Mouse (Mus musculus) kidney, embryonic 16.5 days (tissue): ENCODE measurements around the gene Fbxo5. TPM values are rescaled to one million over a fixed set of nuclear protein-coding genes. Genes with fewer than 3 reads are reported as not detected.

Experiments
- ATAC-seq: fragments of 200-750 bp; cut with Nextera tagmentation; 2 replicates; pipeline ENCODE4 v1.8.0; 2017; ENCODE audit warnings: moderate TSS enrichment; ENCODE audit not compliant: low FRiP score, low TSS enrichment
- H3K27ac ChIP-seq: fragments of 300-500 bp; sonication (generic); 2 replicates; pipeline ENCODE4 v1.5.1; 2014; ENCODE audit warnings: low read length
- H3K27me3 ChIP-seq: fragments of 300-500 bp; sonication (generic); 2 replicates; pipeline ENCODE4 v1.6.1; 2014; ENCODE audit warnings: low read length, control low read depth, mixed read lengths; ENCODE audit not compliant: insufficient read depth
- H3K36me3 ChIP-seq: fragments of 300-500 bp; sonication (generic); 2 replicates; pipeline ENCODE4 v1.6.1; 2014; ENCODE audit warnings: low read length, control low read depth, mixed read lengths; ENCODE audit not compliant: insufficient read depth
- H3K4me1 ChIP-seq: fragments of 300-500 bp; sonication (generic); 2 replicates; pipeline ENCODE4 v1.6.1; 2014; ENCODE audit warnings: low read length, control low read depth, mixed read lengths; ENCODE audit not compliant: insufficient read depth
- H3K4me2 ChIP-seq: fragments of 300-500 bp; sonication (generic); replicated peaks from 2 replicates; pipeline ENCODE4 v1.6.1; 2014; ENCODE audit warnings: low read depth, low read length
- H3K4me3 ChIP-seq: fragments of 300-500 bp; sonication (generic); 2 replicates; pipeline ENCODE4 v1.5.1; 2014; ENCODE audit warnings: mild to moderate bottlenecking, low read length
- H3K9ac ChIP-seq: fragments of 300-500 bp; sonication (generic); replicated peaks from 2 replicates; pipeline ENCODE4 v1.6.1; 2014; ENCODE audit warnings: low read length
- H3K9me3 ChIP-seq: fragments of 300-500 bp; sonication (generic); 2 replicates; pipeline ENCODE4 v1.6.1; 2016; ENCODE audit warnings: low read length, control low read depth
- WGBS: fragments of 180-500 bp; shearing (Covaris S2); extraction: QIAGEN DNeasy Blood & Tissue Kit; methylation state at CpG from one replicate; pipeline ENCODE4 v1.1.7; 2014; 5-methylcytosine and 5-hydroxymethylcytosine counted together
- polyA plus RNA-seq: library from polyadenylated mRNA; unstranded; fragments of >200 nt; fragmentation: Nextera tagmentation; extraction: Ambion mirVana; gene quantifications from 2 replicates; pipeline ENCODE4 v1.2.1, GENCODE M21; 2015

Gene Fbxo5
- 73.7 and 79.4 TPM in 2 replicates for polyA plus RNA-seq

- H3K4me3 ChIP-seq: peak within 1 kb of the TSS; percentile 86
- H3K4me1 ChIP-seq: peaks cover 31% of the 10 kb centered on the region
- peak; percentile 95 for ATAC-seq
- H3K9ac ChIP-seq: peak within 1 kb of the TSS; percentile 79
- under 1% methylated on average over 42 of the region's 42 CpGs for WGBS
- peak within 1 kb of the TSS; percentile 88 for H3K27ac ChIP-seq
- H3K4me2 ChIP-seq: peak within 1 kb of the TSS; percentile 82
- no peaks in the 10 kb centered on the region for H3K27me3 ChIP-seq
- H3K36me3 ChIP-seq: peaks cover 20% of the 10 kb centered on the region
- H3K9me3 ChIP-seq: no peaks in the 10 kb centered on the region
Measured at GRCm38 (mm10) chr10:5805243-5805730, at the start of gene Fbxo5. Gene Fbxo5 (minus strand): TSS chr10:5805600.

- no peak for ATAC-seq
- no peak overlapping the region for H3K4me2 ChIP-seq
- no peak overlapping the region for H3K27ac ChIP-seq
- no peaks in the 10 kb centered on the region for H3K4me1 ChIP-seq
- 82% methylated on average over 8 of the region's 8 CpGs for WGBS
- no peaks in the 10 kb centered on the region for H3K9me3 ChIP-seq
- H3K36me3 ChIP-seq: no peaks in the 10 kb centered on the region
- H3K9ac ChIP-seq: no peak overlapping the region
- no peak overlapping the region for H3K4me3 ChIP-seq
- H3K27me3 ChIP-seq: no peaks in the 10 kb centered on the region
Measured at GRCm38 (mm10) chr10:5853290-5853868, 48.0 kb upstream of the Fbxo5 start.

- H3K9ac ChIP-seq: no peak overlapping the region
- no peaks in the 10 kb centered on the region for H3K4me1 ChIP-seq
- H3K27ac ChIP-seq: no peak overlapping the region
- no peaks in the 10 kb centered on the region for H3K27me3 ChIP-seq
- H3K4me2 ChIP-seq: no peak overlapping the region
- no peaks in the 10 kb centered on the region for H3K36me3 ChIP-seq
- no peaks in the 10 kb centered on the region for H3K9me3 ChIP-seq
- H3K4me3 ChIP-seq: no peak overlapping the region
- no peak for ATAC-seq
- WGBS: 30% methylated on average over 2 of the region's 2 CpGs
Measured at GRCm38 (mm10) chr10:5846939-5847338, 41.5 kb upstream of the Fbxo5 start.

GRCm38 (mm10) chr10:5841369-5841768, 36.0 kb upstream of the Fbxo5 start:
- no peak overlapping the region for H3K4me2 ChIP-seq
- no peaks in the 10 kb centered on the region for H3K27me3 ChIP-seq
- no peaks in the 10 kb centered on the region for H3K36me3 ChIP-seq
- WGBS: 83% methylated on average over 4 of the region's 4 CpGs
- no peak overlapping the region for H3K9ac ChIP-seq
- ATAC-seq: no peak; the same call in 1 of the 2 replicates
- no peak overlapping the region for H3K27ac ChIP-seq
- no peak overlapping the region for H3K4me3 ChIP-seq
- no peaks in the 10 kb centered on the region for H3K9me3 ChIP-seq
- no peaks in the 10 kb centered on the region for H3K4me1 ChIP-seq

- ATAC-seq: no peak
- Histone ChIP-seq H3K4me1 (peaks cover 10% of the 10 kb centered on the region), H3K27ac (no peak overlapping the region), H3K9ac (no peak overlapping the region), H3K27me3 (no peaks in the 10 kb centered on the region), H3K4me3 (no peak overlapping the region), H3K4me2 (no peak overlapping the region), H3K9me3 (no peaks in the 10 kb centered on the region), H3K36me3 (no peaks in the 10 kb centered on the region)
- 77% methylated on average over 6 of the region's 6 CpGs for WGBS
Measured at GRCm38 (mm10) chr10:5826336-5827025, 21.1 kb upstream of the Fbxo5 start.

- peak overlapping the region; percentile 95 for H3K4me3 ChIP-seq
- H3K27me3 ChIP-seq: no peaks in the 10 kb centered on the region
- peak overlapping the region; percentile 35 for H3K9ac ChIP-seq
- H3K4me2 ChIP-seq: peak overlapping the region; percentile 80
- no peaks in the 10 kb centered on the region for H3K9me3 ChIP-seq
- ATAC-seq: peak; percentile 11; the same call in 1 of the 2 replicates
- peaks cover under 1% of the 10 kb centered on the region; the same call in 1 of the 2 replicates for H3K36me3 ChIP-seq
- WGBS: 0% methylated on average over 3 of the region's 3 CpGs
- peak overlapping the region; percentile 90 for H3K27ac ChIP-seq
- peaks cover 15% of the 10 kb centered on the region for H3K4me1 ChIP-seq
Measured at GRCm38 (mm10) chr10:5824779-5825178, 19.4 kb upstream of the Fbxo5 start.

- H3K27ac ChIP-seq: peak within 1 kb of the TSS; percentile 97
- H3K4me1 ChIP-seq: peaks cover 15% of the 10 kb centered on the region
- H3K36me3 ChIP-seq: peaks cover 9% of the 10 kb centered on the region
- H3K9me3 ChIP-seq: no peaks in the 10 kb centered on the region
- WGBS: under 1% methylated on average over 47 of the region's 47 CpGs
- H3K27me3 ChIP-seq: no peaks in the 10 kb centered on the region
- H3K4me3 ChIP-seq: peak within 1 kb of the TSS; percentile 95
- H3K9ac ChIP-seq: peak within 1 kb of the TSS; percentile 96
- H3K4me2 ChIP-seq: peak within 1 kb of the TSS; percentile 80
- ATAC-seq: peak; percentile 97
Measured at GRCm38 (mm10) chr10:5823740-5824491, 18.5 kb upstream of the Fbxo5 start, which contains the start of gene Mtrf1l. Gene Mtrf1l (minus strand): TSS chr10:5823910.

GRCm38 (mm10) chr10:5823291-5823739, 17.9 kb upstream of the Fbxo5 start:
- H3K27ac ChIP-seq: peak overlapping the region; percentile 97
- WGBS: under 1% methylated on average over 37 of the region's 37 CpGs
- peak overlapping the region; percentile 96 for H3K9ac ChIP-seq
- peak overlapping the region; percentile 80 for H3K4me2 ChIP-seq
- ATAC-seq: peak; percentile 0
- no peaks in the 10 kb centered on the region for H3K27me3 ChIP-seq
- H3K4me1 ChIP-seq: peaks cover 15% of the 10 kb centered on the region
- H3K4me3 ChIP-seq: peak overlapping the region; percentile 95
- H3K36me3 ChIP-seq: peaks cover 15% of the 10 kb centered on the region
- H3K9me3 ChIP-seq: no peaks in the 10 kb centered on the region

- Histone ChIP-seq H3K4me1 (peaks cover 15% of the 10 kb centered on the region), H3K4me2 (no peak overlapping the region), H3K4me3 (no peak overlapping the region), H3K9ac (no peak overlapping the region), H3K27me3 (no peaks in the 10 kb centered on the region), H3K9me3 (no peaks in the 10 kb centered on the region; the same call in 1 of the 2 replicates), H3K27ac (no peak overlapping the region), H3K36me3 (peaks cover 54% of the 10 kb centered on the region)
- WGBS: 96% methylated on average over 3 of the region's 3 CpGs
- no peak for ATAC-seq
Measured at GRCm38 (mm10) chr10:5818772-5819171, 13.4 kb upstream of the Fbxo5 start.
